Mouse (Mus musculus) G1E (cell line): ENCODE results near the gene Arid3c. TPM values are rescaled to one million over a fixed set of nuclear protein-coding genes. Genes with fewer than 3 reads are reported as not detected.
A peak's percentile ranks its signal among the peaks of the same experiment; 100 is the strongest.

Experiments used
- ATAC-seq: 2 replicates; pipeline ENCODE4 v1.8.0; 2016; ENCODE audit warnings: mild to moderate bottlenecking; ENCODE audit not compliant: insufficient number of reproducible peaks, poor library complexity, low FRiP score, severe bottlenecking; ENCODE audit errors: extremely low read depth
- DNase-seq: peaks from one replicate; pipeline ENCODE4 v3.0.0; 2012; ENCODE audit warnings: low spot score
- H3K27me3 ChIP-seq: 2 replicates; pipeline ENCODE4 v1.6.1; 2012; ENCODE audit warnings: mild to moderate bottlenecking, low read length, inconsistent platforms; ENCODE audit not compliant: insufficient read depth
- H3K36me3 ChIP-seq: replicated peaks from 2 replicates; pipeline ENCODE3; 2012; ENCODE audit warnings: mild to moderate bottlenecking, inconsistent platforms
- H3K4me1 ChIP-seq: 2 replicates; pipeline ENCODE4 v1.6.1; 2012; ENCODE audit warnings: low read depth, low read length, inconsistent platforms, mixed read lengths; ENCODE audit not compliant: insufficient read depth
- H3K4me3 ChIP-seq: 2 replicates; pipeline ENCODE4 v1.5.1; 2012; ENCODE audit warnings: low read depth, mild to moderate bottlenecking, inconsistent platforms, low read length, moderate library complexity, mixed read lengths
- H3K9me3 ChIP-seq: replicated peaks from 2 replicates; pipeline ENCODE4 v1.6.1; 2012; ENCODE audit warnings: inconsistent platforms
- CTCF ChIP-seq: IDR thresholded peaks from 2 replicates; pipeline ENCODE4 v1.5.1; 2012; ENCODE audit warnings: low read depth, low read length, inconsistent platforms, mixed read lengths
- GATA1 ChIP-seq: IDR thresholded peaks from 2 replicates; pipeline ENCODE4 v1.6.1; 2012; ENCODE audit warnings: borderline replicate concordance, low read length, inconsistent platforms, mixed read lengths
- GATA2 ChIP-seq: IDR thresholded peaks from 2 replicates; pipeline ENCODE4 v1.6.1; 2012; ENCODE audit warnings: low read depth, low read length, inconsistent platforms, borderline replicate concordance
- POLR2AphosphoS5 ChIP-seq: IDR thresholded peaks from 2 replicates; pipeline ENCODE4 v1.6.1; 2012; ENCODE audit warnings: low read depth, low read length, inconsistent platforms; ENCODE audit not compliant: insufficient replicate concordance
- TAL1 ChIP-seq: conservative IDR thresholded peaks from 2 replicates; pipeline ENCODE4 v1.6.1; 2012; ENCODE audit warnings: low read depth, low read length, inconsistent platforms, mixed read lengths
- polyA plus RNA-seq: library from polyadenylated mRNA; stranded (reverse); fragments of >175 nt; gene quantifications from 2 replicates; pipeline ENCODE4 v1.2.3, GENCODE M21; 2012
- total RNA-seq, 2 experiments: library from RNA; stranded (forward) in 1 of 2; stranded (reverse) in 1 of 2; fragments of 200-1000 nt in 1 of 2; fragments of >200 nt in 1 of 2; fragmentation: Nextera tagmentation in 1 of 2; gene quantifications; 2 replicates each; pipeline ENCODE4 v1.2.3; 2014 to 2017

Gene Arid3c
- total and polyA plus RNA-seq, 3 experiments = not detected

GRCm38 (mm10) chr4:41726826-41727621 is 3.9 kb downstream of the Arid3c start:
- H3K4me1 ChIP-seq = peaks cover 26% of the 10 kb centered on the region
- H3K27me3 ChIP-seq = peaks cover 62% of the 10 kb centered on the region

GRCm38 (mm10) chr4:41722918-41723351 is 8.0 kb downstream of the Arid3c start, which contains the start of gene Dctn3:
TSS of gene Dctn3 (minus strand) at chr4:41723170.
- no peaks in the 10 kb centered on the region for H3K9me3 ChIP-seq
- H3K27me3 ChIP-seq = peaks cover 25% of the 10 kb centered on the region
- ATAC-seq (peak; percentile 99), DNase-seq (peak; percentile 95)
- H3K4me1 ChIP-seq = peaks cover 29% of the 10 kb centered on the region
- H3K36me3 ChIP-seq = peaks cover 29% of the 10 kb centered on the region
- TF ChIP-seq TAL1 = no peak
- no peak for TF ChIP-seq GATA2
- no peak for TF ChIP-seq POLR2AphosphoS5
- no peak for TF ChIP-seq CTCF
- peak within 1 kb of the TSS; percentile 82 for H3K4me3 ChIP-seq

More at GRCm38 (mm10) chr4:41726826-41727621, 3.9 kb downstream of the Arid3c start:
- no peak overlapping the region for H3K4me3 ChIP-seq
- ATAC-seq (no peak), DNase-seq (no peak)
- H3K36me3 ChIP-seq = no peaks in the 10 kb centered on the region
- H3K9me3 ChIP-seq = no peaks in the 10 kb centered on the region
- no peak for TF ChIP-seq POLR2AphosphoS5
- no peak for TF ChIP-seq GATA2
- no peak for TF ChIP-seq TAL1
- TF ChIP-seq CTCF = no peak
- no peak for TF ChIP-seq GATA1

- no peak for DNase-seq
- ATAC-seq = no peak
- peaks cover 75% of the 10 kb centered on the region for H3K36me3 ChIP-seq
- no peak overlapping the region for H3K4me3 ChIP-seq
- TF ChIP-seq CTCF (no peak), GATA1 (no peak)
- H3K27me3 ChIP-seq = no peaks in the 10 kb centered on the region
- H3K4me1 ChIP-seq = peaks cover 38% of the 10 kb centered on the region
- H3K9me3 ChIP-seq = no peaks in the 10 kb centered on the region
These were observed 14.1 kb downstream of the Arid3c start for GRCm38 (mm10) chr4:41716834-41717233.

GRCm38 (mm10) chr4:41715596-41715995 is 15.3 kb downstream of the Arid3c start:
- H3K27me3 ChIP-seq = no peaks in the 10 kb centered on the region
- DNase-seq (no peak), ATAC-seq (no peak)
- H3K9me3 ChIP-seq = no peaks in the 10 kb centered on the region
- H3K4me1 ChIP-seq = peaks cover 41% of the 10 kb centered on the region
- no peak overlapping the region for H3K4me3 ChIP-seq
- peaks cover 85% of the 10 kb centered on the region for H3K36me3 ChIP-seq
- TF ChIP-seq TAL1 (no peak), CTCF (0 out of 2 replicates have a peak, but pooled peaks have one; percentile 6)

GRCm38 (mm10) chr4:41715082-41715481 is 15.9 kb downstream of the Arid3c start:
- Histone ChIP-seq H3K9me3 (no peaks in the 10 kb centered on the region), H3K4me3 (no peak overlapping the region), H3K27me3 (no peaks in the 10 kb centered on the region), H3K4me1 (peaks cover 40% of the 10 kb centered on the region), H3K36me3 (peaks cover 84% of the 10 kb centered on the region)
- DNase-seq (no peak), ATAC-seq (no peak)
- TF ChIP-seq GATA1 (no peak), CTCF (no peak), POLR2AphosphoS5 (no peak), TAL1 (no peak), GATA2 (no peak)

- TF ChIP-seq GATA2 (no peak), GATA1 (no peak), TAL1 (no peak), CTCF (peak; percentile 69), POLR2AphosphoS5 (no peak)
- H3K27me3 ChIP-seq = no peaks in the 10 kb centered on the region
- H3K9me3 ChIP-seq = no peaks in the 10 kb centered on the region
- ATAC-seq = no peak
- DNase-seq = no peak
- no peak overlapping the region for H3K4me3 ChIP-seq
- peaks cover 40% of the 10 kb centered on the region for H3K4me1 ChIP-seq
- H3K36me3 ChIP-seq = peaks cover 77% of the 10 kb centered on the region
These were observed 16.7 kb downstream of the Arid3c start for GRCm38 (mm10) chr4:41714276-41714675.
